Mouse (Mus musculus) adrenal gland, adult 8-10 months (tissue): Measurements from ENCODE around the gene Tcap. TPM values are rescaled to one million over a fixed set of nuclear protein-coding genes. Genes with fewer than 3 reads are reported as not detected.

ENCODE experiments used
- DNase-seq: peaks from one replicate; pipeline ENCODE4 v3.0.0; 2022
- total RNA-seq, 4 experiments: library from RNA; stranded (reverse); gene quantifications; 2 replicates each; pipeline ENCODE4 v1.2.4; 2022

Tcap gene
- total RNA-seq, result 1 to 10 TPM in 1 of 4 experiments, under 1 TPM in 2, not detected in 1; 0.37 to 1.0 (median 0.73) TPM

DNA sequence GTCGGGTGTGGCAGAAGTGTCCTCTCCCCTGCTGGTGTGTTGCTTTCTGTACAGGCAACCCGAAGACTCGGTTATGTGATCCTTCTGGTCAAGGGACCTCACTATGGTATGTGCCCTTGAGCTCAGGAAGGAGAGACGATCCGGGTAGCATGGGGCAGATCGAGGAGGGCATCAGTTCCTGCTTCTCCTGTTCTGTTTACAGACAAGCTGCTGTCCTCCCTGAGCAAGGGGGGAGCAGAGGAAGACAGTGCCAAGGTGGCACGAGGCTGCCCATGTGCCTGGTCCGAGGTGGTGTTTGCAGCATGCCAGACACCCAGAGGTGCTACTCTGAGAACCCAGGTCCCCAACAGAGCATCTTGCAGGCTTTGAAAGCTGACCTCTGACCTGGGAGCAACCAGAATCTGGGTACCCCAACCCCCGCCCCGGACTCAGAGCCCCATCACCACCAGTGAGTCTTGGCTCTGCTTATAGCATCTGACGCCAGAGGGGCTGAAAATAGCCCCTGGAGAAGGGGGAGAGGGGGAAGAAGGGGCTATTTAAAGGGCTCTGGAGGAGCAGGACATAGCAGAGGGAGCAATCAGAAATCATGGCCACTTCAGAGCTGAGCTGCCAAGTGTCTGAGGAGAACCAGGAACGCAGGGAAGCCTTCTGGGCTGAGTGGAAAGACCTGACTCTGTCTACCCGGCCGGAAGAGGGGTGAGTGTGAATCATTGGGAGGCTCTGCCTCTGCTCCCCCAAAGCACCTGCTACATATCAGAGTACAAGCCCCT is at the start of gene Tcap:
TSS of gene Tcap (plus strand) at position 551 of the 770 bp plus-strand sequence.
- no peak for DNase-seq

GRCm38 (mm10) chr11:98333981-98334741 is 49.5 kb upstream of the Tcap start:
- DNase-seq, result no peak

- DNase-seq, result no peak
Measured at GRCm38 (mm10) chr11:98335250-98335649, 48.4 kb upstream of the Tcap start.

DNA sequence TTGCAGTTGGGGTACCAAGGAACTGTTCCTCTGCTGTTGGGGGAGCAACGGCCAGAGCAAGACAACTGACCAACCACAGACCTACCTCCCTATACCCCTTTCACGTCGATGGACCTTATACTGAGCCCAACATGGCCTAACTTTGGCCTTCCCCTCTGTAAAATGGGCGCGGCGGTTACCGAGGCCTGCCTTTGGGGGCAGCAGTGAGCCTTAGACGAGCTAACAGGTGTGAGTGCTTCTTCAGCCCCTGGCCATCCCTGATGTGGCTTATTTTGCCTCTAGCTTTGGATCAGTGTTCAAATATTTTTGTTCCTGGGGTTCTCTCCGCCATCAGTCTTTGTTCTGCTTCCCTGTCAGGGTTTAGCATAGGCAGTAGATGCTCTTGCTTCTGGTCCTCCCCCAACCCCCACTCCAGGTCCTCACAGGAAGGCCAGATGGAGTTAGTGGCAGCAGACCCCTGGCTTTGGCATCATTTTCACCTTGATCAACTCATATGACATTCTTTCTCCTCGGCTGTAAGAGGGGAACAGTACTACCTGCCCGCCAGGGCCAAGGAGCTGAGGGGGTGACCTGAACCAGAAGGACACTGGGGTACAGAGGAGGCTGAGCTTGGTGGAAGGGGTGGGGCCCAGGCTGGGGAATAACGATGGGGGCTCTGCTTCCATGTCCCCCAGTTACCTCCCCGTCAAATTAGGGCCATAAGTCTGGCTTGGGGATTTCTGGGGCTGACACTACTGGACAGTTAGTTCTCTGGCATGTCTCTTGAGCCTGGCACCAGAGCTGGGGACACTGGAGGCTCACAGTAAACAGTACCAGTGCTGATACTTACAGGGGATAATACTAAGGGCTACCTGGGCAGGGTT is 47.1 kb upstream of the Tcap start:
- DNase-seq, result no peak

DNA sequence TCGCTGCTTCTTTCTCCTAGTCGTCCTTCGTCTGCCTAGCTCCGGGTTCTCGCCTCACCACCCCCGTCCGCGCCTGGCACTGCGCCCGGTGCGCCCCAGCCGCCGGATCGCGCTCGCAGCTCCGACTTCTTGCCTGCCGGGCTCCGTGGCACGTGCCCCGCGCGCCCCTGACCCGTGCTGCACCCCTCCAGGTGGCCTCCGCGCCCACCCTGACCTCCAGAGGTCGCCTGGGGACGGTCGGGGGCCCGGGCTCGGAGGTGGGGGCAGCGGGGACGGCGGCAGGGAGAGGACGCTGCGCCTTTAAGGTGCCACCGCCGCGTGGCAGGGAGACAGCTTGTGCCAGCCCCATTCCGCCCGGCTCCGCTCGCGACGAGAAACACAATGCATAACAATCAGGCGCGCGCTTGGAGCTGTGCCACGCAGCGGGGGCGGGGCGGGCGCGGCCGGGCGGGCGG is 45.1 kb upstream of the Tcap start:
- no peak for DNase-seq

DNA sequence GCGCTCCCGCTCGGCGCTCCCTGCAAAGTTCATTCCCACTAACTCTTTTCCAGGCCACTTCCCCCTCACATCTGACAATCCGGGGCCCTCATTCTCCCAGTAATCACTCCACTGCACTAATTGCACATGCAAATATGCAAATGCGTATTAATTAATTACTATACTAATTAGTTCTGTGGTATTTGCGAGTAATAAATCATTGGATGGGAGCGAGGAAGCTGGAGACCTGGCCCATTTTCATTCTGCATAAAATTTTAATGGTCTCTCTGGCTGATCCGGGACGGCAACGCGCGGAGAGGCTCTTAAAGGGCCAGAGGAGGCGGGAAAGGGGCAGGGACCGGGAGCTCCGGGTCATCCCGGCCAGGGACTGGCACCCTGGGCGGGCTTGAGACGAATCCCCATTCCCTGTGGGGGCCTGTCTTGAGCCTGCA is 44.5 kb upstream of the Tcap start:
- DNase-seq, result no peak

- no peak for DNase-seq
Measured at GRCm38 (mm10) chr11:98339679-98340287, 43.8 kb upstream of the Tcap start.

DNA sequence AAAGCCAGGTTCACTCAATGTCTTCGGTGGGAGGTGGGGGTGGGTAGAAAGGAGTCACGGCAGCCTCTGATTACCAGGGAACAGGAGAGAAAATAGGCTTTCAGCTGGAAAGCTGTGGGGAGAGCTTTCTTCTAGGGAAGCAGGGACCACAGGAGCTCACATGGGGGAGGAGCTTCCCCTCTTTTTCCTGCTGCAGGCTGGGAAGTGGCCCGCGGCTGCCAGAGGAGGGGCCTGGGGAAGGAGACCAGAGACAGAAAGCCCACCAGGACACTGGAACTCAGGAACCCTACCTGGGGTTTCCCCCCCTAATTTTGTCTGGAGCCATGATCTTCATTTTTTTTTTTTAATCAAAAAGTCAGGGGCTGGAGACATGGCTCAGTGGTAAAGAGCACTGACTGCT is 43.0 kb upstream of the Tcap start:
- DNase-seq, result no peak

DNA sequence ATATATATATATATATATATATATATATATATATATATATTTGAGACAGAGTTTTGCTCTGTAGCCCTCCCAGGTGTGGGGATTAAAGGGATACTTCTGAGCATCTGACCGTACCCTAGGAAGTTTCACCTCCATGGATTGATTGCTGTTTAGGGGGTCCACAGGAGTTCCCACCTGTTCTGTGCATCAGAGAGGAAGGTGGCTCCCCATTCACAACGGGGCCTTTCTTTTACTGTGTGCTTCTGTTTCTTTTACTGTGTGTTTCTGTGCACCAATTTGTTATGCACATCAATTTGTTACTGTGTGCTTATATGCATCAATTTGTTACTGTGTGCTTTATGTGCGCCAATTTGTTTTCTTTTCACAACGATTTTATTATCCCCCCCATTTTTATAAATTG is 42.4 kb upstream of the Tcap start:
- no peak for DNase-seq

GRCm38 (mm10) chr11:98342000-98342945 is 41.3 kb upstream of the Tcap start:
- peak; percentile 84 for DNase-seq

GRCm38 (mm10) chr11:98345253-98345652 is 38.4 kb upstream of the Tcap start:
- peak; percentile 52 for DNase-seq

DNA sequence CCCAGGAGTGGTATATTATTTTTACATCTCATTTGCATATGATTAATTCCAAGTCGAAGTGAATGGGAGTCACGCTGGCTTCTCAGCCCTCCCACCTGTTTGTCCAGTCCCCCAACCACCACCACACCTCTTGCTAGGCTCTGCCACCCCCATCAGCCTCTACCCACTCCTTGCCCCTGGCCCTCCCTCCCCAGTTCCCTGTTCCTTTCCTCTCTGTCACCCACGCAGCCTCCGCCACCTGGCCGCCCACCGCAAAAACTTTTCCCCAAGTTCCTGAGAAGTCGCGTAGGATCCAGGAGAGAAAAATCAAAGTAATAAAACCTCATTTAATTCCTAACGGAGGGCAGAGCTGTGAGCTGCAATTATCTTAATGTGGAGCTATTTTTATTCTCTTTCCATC is 37.4 kb upstream of the Tcap start:
- no peak for DNase-seq

GRCm38 (mm10) chr11:98347385-98348082 is 36.1 kb upstream of the Tcap start:
- DNase-seq, result no peak

GRCm38 (mm10) chr11:98348083-98348961 is 35.3 kb upstream of the Tcap start, which contains the start of gene Ppp1r1b:
Gene Ppp1r1b, plus strand, starts transcription at chr11:98348404.
- no peak for DNase-seq

GRCm38 (mm10) chr11:98349308-98349707 is 34.3 kb upstream of the Tcap start:
- no peak for DNase-seq

DNA sequence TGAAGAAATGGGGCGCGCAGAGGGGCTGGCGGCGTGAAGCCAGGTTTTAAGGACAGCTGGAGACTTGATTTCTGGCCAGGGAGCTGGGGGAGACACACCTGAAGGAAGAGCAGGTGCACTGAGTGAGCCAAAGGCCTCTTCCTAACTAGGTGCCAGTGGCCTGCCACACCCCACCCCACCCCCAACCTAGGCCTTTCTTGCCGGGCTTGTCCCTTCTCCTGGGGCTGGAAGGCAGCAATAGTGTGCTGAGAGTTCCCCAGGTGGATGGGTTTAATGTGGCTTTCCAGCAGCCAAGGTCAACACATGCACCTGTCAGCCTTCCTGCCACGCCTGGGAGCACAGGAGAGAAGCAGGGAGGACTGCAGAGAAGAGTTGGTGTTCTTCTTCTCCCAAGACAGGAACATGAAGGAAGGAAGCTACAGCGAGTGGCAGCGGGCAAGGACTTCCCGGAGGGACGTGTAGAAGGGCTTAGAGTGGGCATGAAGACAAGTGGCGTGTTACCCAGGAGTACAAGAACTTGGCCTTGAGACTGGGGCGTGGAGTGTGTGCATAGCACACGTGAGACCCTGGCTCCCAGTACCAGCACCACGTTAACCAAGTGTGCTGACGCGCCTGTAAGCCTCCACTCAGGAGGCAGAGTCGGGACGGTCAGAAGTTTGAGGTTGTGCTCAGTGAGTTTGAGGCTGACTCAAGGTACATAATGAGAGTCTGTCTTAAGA is 31.2 kb upstream of the Tcap start:
- no peak for DNase-seq

DNA sequence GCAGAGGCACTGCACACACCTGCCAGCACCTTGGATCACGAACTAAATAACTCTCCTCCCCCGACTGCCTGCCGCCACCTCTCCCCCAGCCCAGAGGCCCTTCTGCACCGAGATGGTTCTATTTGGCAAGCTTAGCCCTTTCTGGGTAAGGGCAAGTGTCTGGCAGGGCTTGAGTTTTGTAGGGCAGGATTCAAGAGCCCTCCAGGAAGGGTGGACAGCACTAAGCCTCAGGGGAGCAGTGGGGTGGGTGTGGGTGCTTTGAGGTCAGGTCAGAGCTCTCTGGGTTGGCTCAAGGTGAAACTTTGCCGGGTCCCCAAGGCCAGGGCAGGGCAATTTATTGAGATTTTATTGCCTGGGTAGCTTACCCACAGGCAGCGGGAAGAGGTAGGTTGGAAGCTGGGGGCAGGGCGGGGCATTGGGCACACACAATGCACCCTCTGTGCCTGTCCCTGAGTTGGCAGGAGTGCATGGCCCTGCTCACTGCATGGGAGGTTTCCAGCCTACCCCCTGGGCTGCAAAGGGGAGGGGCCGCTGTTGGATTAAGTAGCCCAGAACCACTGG is 29.9 kb upstream of the Tcap start:
- no peak for DNase-seq

GRCm38 (mm10) chr11:98354445-98354844 is 29.2 kb upstream of the Tcap start:
- no peak for DNase-seq
